Mouse (Mus musculus): ENCODE results near the gene Mapt. TPM values are rescaled to one million over a fixed set of nuclear protein-coding genes. Genes with fewer than 3 reads are reported as not detected.
A peak's percentile ranks its signal among the peaks of the same experiment; 100 is the strongest.

Mapt gene
- total and polyA plus RNA-seq, 3 experiments: 0.21 to 1.7 (median 0.64) TPM

DNA sequence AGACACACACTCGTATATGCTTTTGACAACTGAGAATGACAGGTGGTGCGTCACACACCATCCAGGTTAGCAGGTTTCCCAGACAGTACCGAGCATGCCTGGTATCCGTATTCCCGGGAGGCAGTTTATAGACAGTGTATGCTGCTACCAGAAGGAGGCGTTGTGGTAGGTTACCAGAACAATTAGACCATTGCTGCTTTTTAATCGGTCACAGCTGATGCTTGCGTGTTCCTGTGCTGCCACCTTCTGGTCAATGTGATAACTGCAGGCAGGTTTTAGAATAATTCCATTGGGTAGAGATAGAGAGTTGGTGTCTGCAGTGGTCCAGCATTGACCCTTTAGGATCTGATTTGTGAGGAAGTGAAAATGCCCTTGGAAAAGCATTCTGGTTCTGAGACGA lies 35.4 kb upstream of the Mapt start:
- Histone ChIP-seq H3K27me3 (replicated peaks) (peaks cover 47% of the 10 kb centered on the region), H3K9me3 (replicated peaks; ENCODE audit: low read length) (peaks cover 4% of the 10 kb centered on the region), H3K9ac (ENCODE audit: insufficient read depth, low read depth) (no peak overlapping the region), H3K36me3 (replicated peaks in 1 of 2; ENCODE audit: control insufficient read depth in 1 of 2, insufficient read depth in 1 of 2, low read length in 1 of 2) (no peaks in the 10 kb centered on the region), H3K4me2 (ENCODE audit: insufficient read depth, low read depth, poor library complexity, severe bottlenecking) (no peak overlapping the region), H3K79me2 (replicated peaks; ENCODE audit: control insufficient read depth, extremely low read depth, insufficient read depth, poor library complexity, severe bottlenecking) (no peaks in the 10 kb centered on the region), H3K4me1 (ENCODE audit: control insufficient read depth in 1 of 2, insufficient read depth in 2 of 2) (no peaks in the 10 kb centered on the region), H3K4me3 (replicated peaks in 1 of 3; ENCODE audit: low read depth in 2 of 3, low read length in 2 of 3, poor library complexity in 1 of 3) (no peak overlapping the region), H3K27ac (ENCODE audit: insufficient read depth, low read depth) (no peak overlapping the region)
- peak; percentile 86 for DNase-seq (ENCODE audit: extremely low read depth)
- in situ Hi-C loops (cut with MboI; ENCODE audit: low pct_ligation_motif_present, low pct_unique_long_range_greater_than_20kb, low sequenced_read_pairs): loop anchor here (5.0 kb wide), 1 partner anchor 428 kb away; no protein-coding TSS in a partner anchor
- dilution Hi-C loops (cut with MboI; ENCODE audit: extremely low pct_ligation_motif_present, extremely low pct_unique_long_range_greater_than_20kb, low sequenced_read_pairs): no loop called here
- TF ChIP-seq JUN (IDR thresholded peaks at IDR 0.05; ENCODE audit: insufficient read depth, low read depth, low read length): no peak
- TF ChIP-seq ZKSCAN1 (IDR thresholded peaks at IDR 0.05; ENCODE audit: borderline replicate concordance, low read depth, low read length): no peak
- no peak for TF ChIP-seq POLR2AphosphoS2 (IDR thresholded peaks at IDR 0.05; ENCODE audit: low read depth, low read length)
- peak; percentile 28; the same call in 1 of the 2 replicates for TF ChIP-seq NELFE (IDR thresholded peaks at IDR 0.05; ENCODE audit: low read depth, low read length)
- no peak for TF ChIP-seq TCF12 (IDR thresholded peaks at IDR 0.05; ENCODE audit: low read depth, low read length)
- no peak for TF ChIP-seq HCFC1 (IDR thresholded peaks at IDR 0.05; ENCODE audit: low read depth, low read length)
- TF ChIP-seq BHLHE40 (IDR thresholded peaks at IDR 0.05; ENCODE audit: low read depth, low read length): no peak
- TF ChIP-seq ELF1 (IDR thresholded peaks at IDR 0.05; ENCODE audit: low read depth, low read length): no peak
- no peak for TF ChIP-seq USF2 (conservative IDR thresholded peaks at IDR 0.05; ENCODE audit: low read depth, low read length)
- TF ChIP-seq ZMIZ1 (IDR thresholded peaks at IDR 0.05; ENCODE audit: low read depth, low read length): no peak
- TF ChIP-seq CTCF (conservative IDR thresholded peaks at IDR 0.05 in 1 of 2, IDR thresholded peaks at IDR 0.05 in 1 of 2; ENCODE audit: low read depth in 2 of 2, low read length in 2 of 2): peak; percentile 99 to 100
- no peak for TF ChIP-seq NRF1 (IDR thresholded peaks at IDR 0.05; ENCODE audit: low read depth, low read length)
- TF ChIP-seq MXI1 (IDR thresholded peaks at IDR 0.05; ENCODE audit: low read depth, low read length): no peak
- TF ChIP-seq USF1 (IDR thresholded peaks at IDR 0.05; ENCODE audit: low read depth, low read length): no peak
- TF ChIP-seq GABPA (IDR thresholded peaks at IDR 0.05; ENCODE audit: insufficient replicate concordance, low read depth, low read length): no peak
- no peak for TF ChIP-seq UBTF (IDR thresholded peaks at IDR 0.05; ENCODE audit: low read depth, low read length)
- TF ChIP-seq ZC3H11A (IDR thresholded peaks at IDR 0.05; ENCODE audit: low read depth, low read length): peak; percentile 92
- no peak for TF ChIP-seq MAX (IDR thresholded peaks at IDR 0.05; ENCODE audit: low read length)
- TF ChIP-seq RAD21 (IDR thresholded peaks at IDR 0.05; ENCODE audit: low read depth, low read length): no peak; the same call in none of the 2 replicates
- no peak for TF ChIP-seq MAZ (IDR thresholded peaks at IDR 0.05; ENCODE audit: low read depth, low read length)
- TF ChIP-seq RCOR1 (conservative IDR thresholded peaks at IDR 0.05; ENCODE audit: low read depth, low read length): no peak
- TF ChIP-seq TBP (conservative IDR thresholded peaks at IDR 0.05; ENCODE audit: low read depth, low read length): no peak
- TF ChIP-seq CHD2 (IDR thresholded peaks at IDR 0.05; ENCODE audit: low read length): no peak
- TF ChIP-seq MEF2A (IDR thresholded peaks at IDR 0.05; ENCODE audit: borderline replicate concordance, low read depth, low read length): 0 out of 2 replicates have a peak, but pooled peaks have one; percentile 8
- no peak; the same call in 1 of the 2 replicates for TF ChIP-seq JUND (conservative IDR thresholded peaks at IDR 0.05; ENCODE audit: low read depth, low read length)
- TF ChIP-seq CHD1 (IDR thresholded peaks at IDR 0.05; ENCODE audit: low read depth, low read length): no peak
- no peak for TF ChIP-seq POLR2A (IDR thresholded peaks at IDR 0.05; ENCODE audit: low read depth, low read length)
- TF ChIP-seq ZNF384 (IDR thresholded peaks at IDR 0.05; ENCODE audit: low read depth, low read length): no peak
- TF ChIP-seq MYC (IDR thresholded peaks at IDR 0.05; ENCODE audit: low read depth, low read length): no peak
- TF ChIP-seq SIN3A (IDR thresholded peaks at IDR 0.05; ENCODE audit: low read length): no peak
- no peak for TF ChIP-seq MAFK (IDR thresholded peaks at IDR 0.05; ENCODE audit: insufficient replicate concordance, low read length)
- peak; percentile 97 for TF ChIP-seq SMC3 (IDR thresholded peaks at IDR 0.05; ENCODE audit: low read depth, low read length)
- TF ChIP-seq KAT2A (IDR thresholded peaks at IDR 0.05; ENCODE audit: insufficient replicate concordance, low read length): no peak
- no peak for TF ChIP-seq PAX5 (IDR thresholded peaks at IDR 0.05; ENCODE audit: low read length)
- no peak for TF ChIP-seq EP300 (IDR thresholded peaks at IDR 0.05; ENCODE audit: low read length)
- TF ChIP-seq ETS1 (conservative IDR thresholded peaks at IDR 0.05; ENCODE audit: low read depth, low read length): no peak
- no peak for TF ChIP-seq E2F4 (IDR thresholded peaks at IDR 0.05; ENCODE audit: insufficient replicate concordance, low read depth, low read length)
- TF ChIP-seq IRF4 (IDR thresholded peaks at IDR 0.05; ENCODE audit: low read depth, low read length): peak; percentile 36; the same call in 1 of the 2 replicates

Measured in CH12.LX (cell line).